Mouse (Mus musculus) lung, adult 2 months (tissue): Measurements from ENCODE around the gene Gm27021.

Source experiments
- CTCF ChIP-seq: fragments of 200-500 bp; IDR thresholded peaks from 2 replicates; pipeline ENCODE4 v1.5.1; 2011; ENCODE audit warnings: mild to moderate bottlenecking, low read length, control low read depth; ENCODE audit not compliant: insufficient read depth
- POLR2A ChIP-seq: fragments of 200-500 bp; IDR thresholded peaks from 2 replicates; pipeline ENCODE4 v1.6.1; 2011; ENCODE audit warnings: low read depth, mild to moderate bottlenecking, control low read depth, low read length, borderline replicate concordance; ENCODE audit errors: extremely low read depth

DNA sequence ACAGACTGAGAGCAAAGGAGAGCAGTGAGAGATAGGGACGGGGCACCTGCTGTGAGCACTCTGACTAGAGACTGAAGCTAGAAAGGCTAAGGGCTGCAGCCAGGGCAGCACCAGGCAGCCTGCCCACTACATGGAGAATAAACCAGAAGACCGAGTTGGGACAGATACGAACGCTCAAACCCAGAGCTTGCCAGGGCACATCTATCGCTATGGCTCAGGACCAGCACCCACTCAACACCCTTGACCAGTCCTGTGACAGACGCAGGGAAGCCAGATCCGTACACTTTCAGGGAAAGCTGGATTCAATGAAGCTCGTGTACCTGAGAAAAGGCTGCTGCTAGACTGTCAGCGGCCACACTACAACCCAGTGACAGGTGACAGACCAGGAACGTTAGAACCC is 82.4 kb downstream of the Gm27021 start:
- no peak for TF ChIP-seq CTCF
- TF ChIP-seq POLR2A, result no peak
